Mouse (Mus musculus) midbrain, postnatal 0 days (tissue): ENCODE data around the gene Ptprn. TPM values are rescaled to one million over a fixed set of nuclear protein-coding genes. Genes with fewer than 3 reads are reported as not detected.
"Not testable (repeated sequence)": the region's sequence is repeated elsewhere in the genome, so short reads cannot be mapped to it uniquely, and the experiment has no call there.

Source experiments
- ATAC-seq: fragments of 200-750 bp; cut with Nextera tagmentation; 2 replicates; pipeline ENCODE4 v1.8.0; 2017; ENCODE audit warnings: moderate number of reproducible peaks, mild to moderate bottlenecking, moderate TSS enrichment, moderate library complexity; ENCODE audit not compliant: low FRiP score
- DNase-seq: peaks from one replicate; pipeline ENCODE4 v3.0.0-alpha.2; 2015; ENCODE audit warnings: low spot score
- H3K27ac ChIP-seq: fragments of 300-500 bp; sonication (generic); 2 replicates; pipeline ENCODE4 v1.5.1; 2014; ENCODE audit warnings: low read depth, mild to moderate bottlenecking, low read length, mixed read lengths
- H3K27me3 ChIP-seq: fragments of 300-500 bp; sonication (generic); 2 replicates; pipeline ENCODE4 v1.6.1; 2014; ENCODE audit warnings: low read length, control low read depth, mixed read lengths; ENCODE audit not compliant: insufficient read depth
- H3K36me3 ChIP-seq: fragments of 300-500 bp; sonication (generic); 2 replicates; pipeline ENCODE4 v1.6.1; 2014; ENCODE audit warnings: low read length, control low read depth, mixed read lengths; ENCODE audit not compliant: insufficient read depth
- H3K4me1 ChIP-seq: fragments of 300-500 bp; sonication (generic); 2 replicates; pipeline ENCODE4 v1.6.1; 2014; ENCODE audit warnings: mild to moderate bottlenecking, control low read depth, antibody characterized with exemption, low read length, mixed read lengths; ENCODE audit not compliant: insufficient read depth
- H3K4me2 ChIP-seq: fragments of 300-500 bp; sonication (generic); 2 replicates; pipeline ENCODE4 v1.6.1; 2014; ENCODE audit warnings: low read depth, mild to moderate bottlenecking, low read length, mixed read lengths; ENCODE audit not compliant: poor library complexity, severe bottlenecking
- H3K4me3 ChIP-seq: fragments of 300-500 bp; sonication (generic); 2 replicates; pipeline ENCODE4 v1.5.1; 2014; ENCODE audit warnings: low read depth, mild to moderate bottlenecking, low read length, moderate library complexity
- H3K9ac ChIP-seq: fragments of 300-500 bp; sonication (generic); replicated peaks from 2 replicates; pipeline ENCODE4 v1.6.1; 2014; ENCODE audit warnings: mild to moderate bottlenecking, low read length, moderate library complexity, mixed read lengths; ENCODE audit not compliant: poor library complexity, severe bottlenecking
- H3K9me3 ChIP-seq: fragments of 300-500 bp; sonication (generic); 2 replicates; pipeline ENCODE4 v1.6.1; 2016; ENCODE audit warnings: low read length, control low read depth
- CTCF ChIP-seq: IDR thresholded peaks from 2 replicates; pipeline ENCODE4 v1.5.1; 2016; ENCODE audit warnings: antibody characterized with exemption, mild to moderate bottlenecking
- WGBS: fragments of 180-500 bp; shearing (Covaris S2); extraction: QIAGEN DNeasy Blood & Tissue Kit; methylation state at CpG from one replicate; pipeline ENCODE4 v1.1.7; 2014; 5-methylcytosine and 5-hydroxymethylcytosine counted together
- polyA plus RNA-seq: library from polyadenylated mRNA; unstranded; fragments of >200 nt; fragmentation: Nextera tagmentation; extraction: Ambion mirVana; gene quantifications from 2 replicates; pipeline ENCODE4 v1.2.1, GENCODE M21; 2015
- total RNA-seq: library from RNA; depleted of rRNA; stranded (reverse); fragments of >200 nt; gene quantifications from 2 replicates; pipeline ENCODE4 v1.2.3, GENCODE M21; 2014

The Ptprn gene
- total and polyA plus RNA-seq, 2 experiments from 2014 or later: 51.4 to 127 TPM

DNA sequence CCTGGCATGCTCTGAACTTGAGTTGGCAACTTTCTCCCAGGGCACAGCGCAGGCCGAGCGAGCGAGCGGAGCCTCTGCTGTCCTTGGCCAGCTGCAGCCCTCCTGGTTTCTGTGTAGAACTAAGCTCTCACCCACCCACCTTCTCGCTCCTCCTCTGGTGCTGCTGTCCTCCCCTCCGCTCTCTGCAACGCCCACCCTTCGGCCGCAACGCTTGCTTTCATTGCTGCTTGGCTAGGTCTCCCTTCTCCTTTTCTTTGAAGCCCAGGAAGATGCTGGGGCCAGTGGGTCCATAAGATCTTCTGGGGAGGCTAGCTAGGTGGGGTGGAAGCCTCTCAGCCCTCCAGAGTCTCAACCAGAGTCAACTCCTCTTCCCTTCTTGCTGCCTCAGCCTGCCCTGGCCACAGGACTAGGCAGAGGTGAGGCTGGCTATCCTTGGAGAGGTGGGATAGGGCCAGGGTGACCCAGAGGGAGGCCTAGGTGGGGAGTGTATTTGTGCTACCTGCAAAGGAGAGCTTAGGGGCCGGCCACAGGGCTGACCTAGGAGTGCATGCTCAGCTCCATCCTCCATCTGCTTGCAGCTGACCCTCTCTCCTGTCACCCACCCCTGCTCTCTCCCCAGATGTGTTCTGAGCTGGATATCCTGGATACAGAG, 20.0 kb downstream of the Ptprn start:
- H3K4me3 ChIP-seq: no peak overlapping the region
- H3K9ac ChIP-seq: no peak overlapping the region
- no peak overlapping the region for H3K27ac ChIP-seq
- H3K4me2 ChIP-seq: no peak overlapping the region
- ATAC-seq: 0 out of 2 replicates have a peak, but pooled peaks have one; percentile 10
- no peaks in the 10 kb centered on the region for H3K9me3 ChIP-seq
- TF ChIP-seq CTCF: no peak
- WGBS: 85% methylated on average over 12 of the region's 12 CpGs
- no peak for DNase-seq
- H3K27me3 ChIP-seq: no peaks in the 10 kb centered on the region
- no peaks in the 10 kb centered on the region for H3K4me1 ChIP-seq
- peaks cover 28% of the 10 kb centered on the region for H3K36me3 ChIP-seq

DNA sequence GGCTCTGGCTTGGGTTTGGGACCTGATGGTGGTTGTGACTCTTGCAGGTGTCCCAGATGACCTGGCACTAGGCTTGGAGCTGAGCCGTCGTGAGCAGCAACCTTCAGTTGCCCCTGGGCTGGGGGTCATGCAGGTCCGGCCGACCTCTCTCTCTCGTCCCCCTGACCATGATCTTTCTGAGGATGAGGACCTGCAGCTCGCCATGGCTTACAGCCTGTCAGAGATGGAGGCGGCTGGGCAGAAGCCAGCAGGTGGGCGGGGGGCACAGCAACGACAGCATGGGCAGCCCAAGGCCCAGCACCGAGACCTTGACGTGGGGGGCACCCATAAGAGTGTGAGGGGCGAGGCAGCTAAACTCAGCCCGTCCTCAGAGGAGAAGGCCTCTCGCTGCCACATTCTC, 20.9 kb downstream of the Ptprn start:
- H3K36me3 ChIP-seq: peaks cover 32% of the 10 kb centered on the region
- 87% methylated on average over 14 of the region's 14 CpGs for WGBS
- H3K4me2 ChIP-seq: no peak overlapping the region
- H3K4me1 ChIP-seq: no peaks in the 10 kb centered on the region
- no peaks in the 10 kb centered on the region for H3K9me3 ChIP-seq
- H3K27me3 ChIP-seq: no peaks in the 10 kb centered on the region
- no peak for ATAC-seq
- H3K4me3 ChIP-seq: no peak overlapping the region
- H3K27ac ChIP-seq: no peak overlapping the region
- DNase-seq: no peak
- no peak for TF ChIP-seq CTCF
- H3K9ac ChIP-seq: no peak overlapping the region

DNA sequence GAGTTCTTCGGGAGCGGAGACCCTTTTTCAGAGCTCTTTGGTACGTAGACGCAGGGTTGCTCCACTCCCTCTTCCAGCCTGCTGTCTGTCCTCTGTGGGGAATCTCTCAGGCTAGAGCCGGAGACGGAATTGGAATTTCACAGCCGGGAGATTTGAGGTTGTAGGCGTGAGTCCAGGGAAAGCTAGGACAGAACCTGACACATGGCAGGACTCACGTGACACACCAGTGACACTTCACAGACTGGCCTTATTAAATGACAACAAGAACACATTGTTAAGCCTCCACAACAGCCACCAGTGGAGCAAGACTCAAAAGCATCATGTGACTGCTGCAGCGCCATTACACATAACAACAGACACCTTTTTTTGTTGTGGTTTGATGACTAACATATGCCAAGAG, 24.7 kb downstream of the Ptprn start:
- WGBS: 81% methylated on average over 10 of the region's 10 CpGs
- no peak overlapping the region for H3K27ac ChIP-seq
- no peaks in the 10 kb centered on the region for H3K27me3 ChIP-seq
- H3K36me3 ChIP-seq: peaks cover 32% of the 10 kb centered on the region
- ATAC-seq (no peak), DNase-seq (no peak)
- H3K4me3 ChIP-seq: no peak overlapping the region
- no peak overlapping the region for H3K4me2 ChIP-seq
- no peaks in the 10 kb centered on the region for H3K4me1 ChIP-seq
- no peak for TF ChIP-seq CTCF
- no peaks in the 10 kb centered on the region for H3K9me3 ChIP-seq
- H3K9ac ChIP-seq: no peak overlapping the region

DNA sequence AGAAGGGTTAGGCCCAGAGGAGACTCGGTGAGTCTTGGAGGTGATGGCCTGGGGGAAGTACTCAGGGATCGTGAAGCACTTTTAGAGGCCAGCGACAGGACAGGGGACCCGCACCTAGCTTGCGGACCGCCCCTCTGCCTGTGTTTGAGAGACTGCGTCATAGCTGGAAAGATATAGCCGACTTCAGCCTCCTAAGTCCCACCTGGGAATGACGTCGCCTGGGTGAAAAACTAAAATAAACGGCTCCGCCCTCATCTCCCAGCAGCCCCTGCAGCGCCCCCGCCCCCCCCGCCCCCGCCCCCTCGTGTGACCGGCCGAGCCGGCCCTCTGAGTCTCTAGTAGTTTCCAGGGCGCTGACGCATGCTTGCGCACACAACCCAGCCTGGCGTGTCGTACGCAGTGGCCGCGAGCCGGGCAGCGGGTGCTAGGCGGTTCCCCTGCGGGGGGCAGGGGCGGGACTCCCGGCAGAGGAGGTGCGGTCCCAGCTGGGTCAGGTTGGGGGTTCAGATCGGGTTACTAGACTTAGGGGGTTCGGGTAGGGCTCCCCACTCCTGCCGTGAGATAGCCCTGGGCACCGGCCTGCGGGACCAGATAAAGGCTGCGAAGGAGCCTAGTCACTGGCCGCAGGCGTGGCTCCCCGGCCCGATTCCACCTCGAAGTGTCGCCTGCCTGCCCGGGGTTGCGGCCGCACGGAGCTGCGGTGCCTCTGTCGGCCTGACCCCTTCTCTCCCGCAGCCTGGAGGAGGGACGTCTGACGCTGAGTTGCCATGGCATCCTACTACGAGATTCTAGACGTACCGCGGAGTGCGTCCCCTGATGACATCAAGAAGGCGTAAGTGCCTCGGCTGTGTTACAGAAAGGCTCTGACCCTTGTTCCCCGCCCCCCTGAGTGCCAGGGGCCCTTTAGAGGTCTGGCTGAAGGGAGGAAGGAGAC, 27.9 kb downstream of the Ptprn start, which contains the start of gene Dnajb2:
TSS of gene Dnajb2 (plus strand) at position 290 of the 934 bp plus-strand sequence.
- peak within 1 kb of the TSS; percentile 79 for H3K9ac ChIP-seq
- H3K4me2 ChIP-seq: peak within 1 kb of the TSS; percentile 80
- no peaks in the 10 kb centered on the region for H3K4me1 ChIP-seq
- peak within 1 kb of the TSS; percentile 72 for H3K4me3 ChIP-seq
- DNase-seq (peak; percentile 84), ATAC-seq (peak; percentile 87)
- H3K27ac ChIP-seq: peak within 1 kb of the TSS; percentile 86
- H3K9me3 ChIP-seq: no peaks in the 10 kb centered on the region
- H3K36me3 ChIP-seq: peaks cover 17% of the 10 kb centered on the region
- TF ChIP-seq CTCF: no peak
- no peaks in the 10 kb centered on the region for H3K27me3 ChIP-seq
- WGBS: under 1% methylated on average over 64 of the region's 64 CpGs

DNA sequence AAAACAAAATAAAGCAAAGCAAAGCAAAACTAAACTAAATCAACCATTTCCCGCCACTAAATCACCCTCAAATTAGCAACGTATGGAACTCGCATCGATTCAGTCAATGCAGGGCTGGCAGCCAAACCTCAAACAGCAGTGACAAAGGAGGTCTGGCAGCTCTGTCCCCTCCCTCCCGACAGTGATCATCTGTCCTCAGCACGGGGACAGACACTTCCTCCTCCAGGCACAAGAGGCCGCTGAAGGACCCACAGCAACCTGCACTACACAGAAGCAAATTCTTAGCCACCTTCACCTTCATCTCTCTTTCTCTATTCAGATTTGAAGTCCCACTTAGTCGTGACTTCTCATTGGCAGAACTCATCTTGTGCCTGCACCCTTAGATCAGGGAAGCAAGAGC, 29.7 kb downstream of the Ptprn start:
- under 1% methylated on average over 8 of the region's 8 CpGs for WGBS
- H3K4me2 ChIP-seq: peak overlapping the region; percentile 12; the same call in 1 of the 2 replicates
- no peak overlapping the region for H3K4me3 ChIP-seq

DNA sequence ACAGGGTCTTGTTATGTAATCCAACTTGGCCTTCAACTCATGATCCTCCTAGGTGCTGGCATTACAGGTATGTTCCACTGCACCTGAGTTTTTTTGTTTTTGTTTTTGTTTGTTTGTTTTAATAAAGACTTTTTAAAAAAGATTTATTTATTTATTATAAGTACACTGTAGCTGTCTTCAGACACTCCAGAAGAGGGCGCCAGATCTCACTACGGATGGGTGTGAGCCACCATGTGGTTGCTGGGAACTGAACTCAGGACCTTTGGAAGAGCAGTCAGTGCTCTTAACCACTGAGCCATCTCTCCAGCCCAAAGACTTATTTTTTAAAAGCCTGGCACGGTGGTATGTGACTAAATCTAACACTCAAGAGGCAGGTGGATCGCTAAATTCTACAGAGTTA, 31.8 kb downstream of the Ptprn start:
- WGBS: 71% methylated on average over 4 of the region's 4 CpGs
- H3K4me3 ChIP-seq, H3K27ac ChIP-seq, DNase-seq, H3K36me3 ChIP-seq, H3K4me2 ChIP-seq, H3K9ac ChIP-seq, H3K4me1 ChIP-seq, ATAC-seq, H3K27me3 ChIP-seq, H3K9me3 ChIP-seq: not testable (repeated sequence)

More for the DNA sequence above, 29.7 kb downstream of the Ptprn start:
- H3K9ac ChIP-seq: 0 out of 2 replicates have a peak overlapping the region, but pooled peaks have one; percentile 42
- peaks cover 6% of the 10 kb centered on the region; the same call in 1 of the 2 replicates for H3K36me3 ChIP-seq
- no peak overlapping the region for H3K27ac ChIP-seq
- ATAC-seq (no peak), DNase-seq (peak; percentile 87)
- H3K4me1 ChIP-seq: no peaks in the 10 kb centered on the region
- H3K27me3 ChIP-seq: no peaks in the 10 kb centered on the region
- TF ChIP-seq CTCF: peak; percentile 78
- H3K9me3 ChIP-seq: no peaks in the 10 kb centered on the region
